8 mouse cellular contexts compared by ENCODE assay signal in genomic region chr3:69041298-69041697, GRCm38 (mm10). TPM values are rescaled to one million over a fixed set of nuclear protein-coding genes. Genes with fewer than 3 reads are reported as not detected.
DNase-seq lines count a peak whose midpoint lies in the region; ATAC-seq lines count a peak whose summit lies in the region.
"Had no signal": no experiment of that assay in that cellular context is flagged by ENCODE, and none has a peak within 500 bp of the region (broad histone marks: within the 10 kb centered on the region; RNA-seq: fewer than 3 reads in every experiment).

No protein-coding gene starts in this region.

- WGBS in hindbrain, embryonic 12.5 days: 74% methylated on average over 5 of the region's 5 CpGs
- WGBS in midbrain, embryonic 16.5 days: 64% methylated on average over 5 of the region's 5 CpGs

- H3K27ac ChIP-seq in hindbrain, embryonic 12.5 days: no peak overlapping the region
- no peak overlapping the region for H3K27ac ChIP-seq in midbrain, embryonic 16.5 days (ENCODE audit: low read length)

- no peak overlapping the region for H3K9ac ChIP-seq in hindbrain, embryonic 12.5 days
- no peak overlapping the region for H3K9ac ChIP-seq in midbrain, embryonic 16.5 days (ENCODE audit: low read depth, low read length)

- peak; percentile 21 for DNase-seq in lung, postnatal 36 days
- no peak for DNase-seq in lung, postnatal 10 days
- no peak for DNase-seq in layer of hippocampus, postnatal 25 days (ENCODE audit: extremely low spot score in 1 of 2, low spot score in 1 of 2)
- DNase-seq in retina, postnatal 1 day: no peak
- DNase-seq: thymus, adult 2 months had no signal

- H3K27me3 ChIP-seq in hindbrain, embryonic 12.5 days: no peaks in the 10 kb centered on the region
- no peaks in the 10 kb centered on the region for H3K27me3 ChIP-seq in midbrain, embryonic 16.5 days (ENCODE audit: control insufficient read depth, insufficient read depth, low read depth, low read length)

- peaks cover 2% of the 10 kb centered on the region; the same call in 1 of the 2 replicates for H3K36me3 ChIP-seq in hindbrain, embryonic 12.5 days
- no peaks in the 10 kb centered on the region for H3K36me3 ChIP-seq in midbrain, embryonic 16.5 days (ENCODE audit: control insufficient read depth, insufficient read depth, low read length)

- H3K4me3 ChIP-seq in hindbrain, embryonic 12.5 days: no peak overlapping the region
- H3K4me3 ChIP-seq in midbrain, embryonic 16.5 days (ENCODE audit: low read depth, low read length): no peak overlapping the region; the same call in 1 of the 2 replicates

- ATAC-seq in activated CD4-positive, CD25-positive, alpha-beta regulatory T cell, adult 4 months: peak; percentile 51
- ATAC-seq in hindbrain, embryonic 12.5 days (ENCODE audit: low FRiP score): no peak
- no peak for ATAC-seq in midbrain, embryonic 16.5 days

- H3K4me2 ChIP-seq in hindbrain, embryonic 12.5 days (replicated peaks): peak overlapping the region; percentile 13; the same call in 1 of the 2 replicates
- peak overlapping the region; percentile 23; the same call in 1 of the 2 replicates for H3K4me2 ChIP-seq in midbrain, embryonic 16.5 days (ENCODE audit: low read length)

- no peaks in the 10 kb centered on the region for H3K9me3 ChIP-seq in hindbrain, embryonic 12.5 days (replicated peaks)
- no peaks in the 10 kb centered on the region for H3K9me3 ChIP-seq in midbrain, embryonic 16.5 days (replicated peaks; ENCODE audit: control insufficient read depth, low read length, poor library complexity, severe bottlenecking)

- peaks cover 11% of the 10 kb centered on the region for H3K4me1 ChIP-seq in hindbrain, embryonic 12.5 days
- peaks cover 27% of the 10 kb centered on the region for H3K4me1 ChIP-seq in midbrain, embryonic 16.5 days (ENCODE audit: control insufficient read depth, insufficient read depth, low read length)

RNA-seq across cellular contexts. Expression of gene Trim59, which starts 3.3 kb away (rescaled TPM):
- polyA plus RNA-seq in activated CD4-positive, CD25-positive, alpha-beta regulatory T cell, adult 4 months (2017; shearing (Covaris generic)): 10 to 100 TPM; 25.9 to 27.4 TPM
- 122 and 125 TPM in 2 replicates for polyA plus RNA-seq in hindbrain, embryonic 12.5 days (2016; fragmentation: Nextera tagmentation; extraction: Ambion mirVana)
- polyA plus RNA-seq in midbrain, embryonic 16.5 days (2015; fragmentation: Nextera tagmentation; extraction: Ambion mirVana): 31.9 and 39.5 TPM in 2 replicates
- total RNA-seq in layer of hippocampus, postnatal 25 days (2021): 10 to 100 TPM; 13.0 to 14.6 TPM

RNA-seq across cellular contexts. Expression of gene Smc4, which starts 36.8 kb away (rescaled TPM):
- polyA plus RNA-seq in activated CD4-positive, CD25-positive, alpha-beta regulatory T cell, adult 4 months (2017; shearing (Covaris generic)): 100 to 1,000 TPM; 394 to 401 TPM
- 131 TPM in 2 replicates for polyA plus RNA-seq in hindbrain, embryonic 12.5 days (2016; fragmentation: Nextera tagmentation; extraction: Ambion mirVana)
- 23.4 and 30.3 TPM in 2 replicates for polyA plus RNA-seq in midbrain, embryonic 16.5 days (2015; fragmentation: Nextera tagmentation; extraction: Ambion mirVana)
- total RNA-seq in layer of hippocampus, postnatal 25 days (2021): 1 to 10 TPM; 6.8 to 7.0 TPM

RNA-seq across cellular contexts. Expression of gene Ift80, which starts 36.9 kb away (rescaled TPM):
- polyA plus RNA-seq in activated CD4-positive, CD25-positive, alpha-beta regulatory T cell, adult 4 months (2017; shearing (Covaris generic)): 100 to 1,000 TPM in 1 of 2 experiments, 10 to 100 TPM in 1; 76.4 to 105 TPM
- polyA plus RNA-seq in hindbrain, embryonic 12.5 days (2016; fragmentation: Nextera tagmentation; extraction: Ambion mirVana): 15.9 and 18.2 TPM in 2 replicates
- polyA plus RNA-seq in midbrain, embryonic 16.5 days (2015; fragmentation: Nextera tagmentation; extraction: Ambion mirVana): 7.2 and 8.6 TPM in 2 replicates
- total RNA-seq in layer of hippocampus, postnatal 25 days (2021): 10 to 100 TPM; 23.5 to 23.9 TPM
